18 mouse cellular contexts compared by ENCODE assay signal in the genomic region with DNA sequence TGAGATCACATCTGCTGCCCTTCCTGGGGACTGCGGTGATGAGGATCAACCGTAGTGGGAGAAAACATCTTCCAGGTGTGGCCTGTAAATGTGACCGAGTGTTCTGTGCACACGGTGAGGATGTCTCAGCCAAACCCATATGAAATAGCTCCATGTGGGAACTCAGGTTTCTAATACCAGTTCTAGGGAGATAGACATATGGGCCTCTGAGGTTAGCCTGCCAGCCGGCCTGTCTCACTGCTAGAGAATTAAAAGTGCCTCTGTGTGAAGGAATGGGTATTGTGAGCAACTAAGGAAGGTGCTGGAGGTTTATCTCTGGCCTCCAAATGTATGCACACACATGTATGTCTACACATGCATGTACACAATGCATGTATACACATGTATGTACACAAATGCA.
"Had no signal": no experiment of that assay in that cellular context is flagged by ENCODE, and none has a peak within 500 bp of the region (broad histone marks: within the 10 kb centered on the region; RNA-seq: fewer than 3 reads in every experiment).

No protein-coding gene starts in this region.

- H3K4me3 ChIP-seq: midbrain, embryonic 10.5 days; midbrain, embryonic 12.5 days; myocyte; neural tube, embryonic 13.5 days; neural tube, embryonic 15.5 days had no signal

- H3K27me3 ChIP-seq: midbrain, embryonic 12.5 days; neural tube, embryonic 13.5 days; neural tube, embryonic 15.5 days had no signal

- DNase-seq: lung, embryonic 14.5 days; lung, postnatal 10 days; lung, postnatal 4 days; midbrain, embryonic 14.5 days; retina, postnatal 1 day; right cerebral cortex, adult 18-20 months; right cerebral cortex, postnatal 25 days; right cerebral cortex, postnatal 4 days; spleen, adult 18-20 months; thymus, adult 18-20 months; thymus, postnatal 14 days; thymus, postnatal 36 days had no signal

- H3K27ac ChIP-seq: midbrain, embryonic 10.5 days; midbrain, embryonic 12.5 days; neural tube, embryonic 13.5 days; neural tube, embryonic 15.5 days had no signal

- ATAC-seq: midbrain, embryonic 16.5 days had no signal
